Mouse (Mus musculus) common myeloid progenitor, adult 5-6 weeks (primary cell): ENCODE data around the gene Kcnq5. TPM values are rescaled to one million over a fixed set of nuclear protein-coding genes. Genes with fewer than 3 reads are reported as not detected.
"Not testable (repeated sequence)": the region's sequence is repeated elsewhere in the genome, so short reads cannot be mapped to it uniquely, and the experiment has no call there.

ENCODE experiments used
- ATAC-seq: replicated peaks from 2 replicates; pipeline ENCODE4 v1.8.0; 2016; ENCODE audit warnings: low read depth, mild to moderate bottlenecking, moderate TSS enrichment, inconsistent platforms; ENCODE audit not compliant: poor library complexity, severe bottlenecking
- total RNA-seq: library from RNA; stranded (forward); fragments of 200-1000, 187-1606 nt; gene quantifications from 2 replicates; pipeline ENCODE4 v1.2.3, GENCODE M21; 2017

Gene Kcnq5
- total RNA-seq, 1 experiment from 2014 or later = 5.8 TPM

DNA sequence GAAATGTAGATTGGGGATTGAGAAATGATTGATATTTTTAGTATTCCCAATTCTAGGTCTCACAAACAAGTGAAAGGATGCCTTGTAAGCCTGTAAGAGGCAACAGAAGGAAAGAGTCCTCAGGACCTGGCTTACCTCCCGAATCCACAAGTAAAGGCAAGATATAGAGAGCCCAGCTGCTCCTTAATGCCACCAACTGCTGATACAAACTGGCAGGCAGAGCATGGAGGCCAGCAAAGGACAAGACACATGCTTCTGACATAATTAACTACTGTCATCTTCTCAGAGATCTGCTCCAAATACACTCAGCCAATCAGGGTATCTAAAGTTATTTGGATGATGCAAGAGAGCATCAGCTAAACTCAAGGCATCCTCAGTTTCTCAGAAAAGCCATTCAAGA, 93.3 kb downstream of the Kcnq5 start:
- ATAC-seq = no peak

GRCm38 (mm10) chr1:21856399-21856798, 105.3 kb downstream of the Kcnq5 start:
- peak; percentile 58; the same call in 1 of the 2 replicates for ATAC-seq

DNA sequence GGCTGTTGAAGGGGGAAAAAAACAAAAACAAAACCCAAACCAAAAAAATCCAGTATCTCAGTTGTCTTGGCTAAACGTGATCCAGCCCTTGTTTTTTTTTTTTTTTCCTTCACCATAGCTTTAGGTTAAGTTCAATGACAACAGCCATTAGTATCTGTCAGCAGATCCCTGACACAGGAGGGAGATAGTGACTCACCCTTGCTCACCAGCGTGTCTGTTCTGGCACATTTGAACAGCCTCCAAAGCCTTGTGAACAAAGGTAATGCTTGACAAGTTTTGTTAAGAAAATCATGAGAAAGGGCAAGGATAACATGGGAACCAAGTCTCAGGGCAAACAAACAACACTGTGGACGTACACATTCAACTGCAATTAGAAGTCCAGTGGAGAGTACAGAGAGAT, 123.2 kb downstream of the Kcnq5 start:
- no peak for ATAC-seq

- ATAC-seq = no peak
Measured at GRCm38 (mm10) chr1:21837387-21837786, 124.4 kb downstream of the Kcnq5 start.

GRCm38 (mm10) chr1:21836337-21836736, 125.4 kb downstream of the Kcnq5 start:
- peak; percentile 83 for ATAC-seq

DNA sequence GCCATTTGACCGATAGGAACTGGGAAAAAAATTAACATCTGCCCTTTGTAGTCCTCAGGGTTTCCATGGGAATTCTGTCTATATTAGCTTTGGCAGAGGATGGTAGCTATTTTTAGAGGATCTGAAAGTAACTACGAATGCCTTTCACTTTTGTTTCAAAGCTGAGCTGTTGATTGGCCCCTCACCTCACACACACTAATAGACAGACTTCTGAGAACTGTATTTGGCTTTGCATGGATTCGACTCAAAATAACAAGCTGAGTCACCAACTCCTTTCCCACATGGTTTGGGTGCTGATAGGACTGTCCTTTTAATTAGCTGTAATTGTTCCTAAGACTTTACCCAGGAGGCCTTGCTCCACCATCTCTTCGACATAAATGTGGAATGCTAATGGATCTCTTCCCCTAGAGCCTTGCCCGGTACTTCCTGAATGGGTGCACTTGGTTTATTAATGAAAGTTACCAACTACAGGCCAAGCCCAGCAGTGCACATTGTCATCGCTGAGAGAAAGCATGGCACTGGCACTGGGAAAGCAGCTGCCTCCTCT, 131.8 kb downstream of the Kcnq5 start:
- ATAC-seq = peak; percentile 94

DNA sequence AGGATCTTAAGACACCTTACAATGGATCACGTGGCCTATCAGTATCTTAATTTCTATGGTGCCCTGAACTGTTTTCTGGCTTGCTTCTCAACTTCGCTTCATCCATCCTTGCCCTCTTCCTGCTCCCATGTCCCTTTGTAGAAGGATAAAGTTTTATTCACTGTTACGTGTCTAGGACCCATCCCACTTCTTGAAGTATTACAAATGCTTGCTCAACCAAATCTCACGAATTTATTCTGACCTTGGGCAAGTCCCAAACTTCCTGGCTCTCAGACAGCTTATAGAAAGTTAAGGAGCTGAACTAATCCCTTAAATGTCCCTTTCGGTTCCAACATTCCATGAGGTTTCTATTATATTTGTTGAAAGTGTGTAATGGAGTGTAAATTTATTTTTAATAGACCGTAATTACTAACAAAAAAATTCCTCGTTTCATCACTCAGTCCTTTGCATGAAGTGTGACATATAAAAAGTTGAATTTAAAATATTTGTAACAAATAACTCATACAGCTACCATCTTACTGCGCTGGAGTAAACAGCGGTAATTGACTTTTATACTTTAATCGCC, 141.6 kb downstream of the Kcnq5 start:
- ATAC-seq = no peak

DNA sequence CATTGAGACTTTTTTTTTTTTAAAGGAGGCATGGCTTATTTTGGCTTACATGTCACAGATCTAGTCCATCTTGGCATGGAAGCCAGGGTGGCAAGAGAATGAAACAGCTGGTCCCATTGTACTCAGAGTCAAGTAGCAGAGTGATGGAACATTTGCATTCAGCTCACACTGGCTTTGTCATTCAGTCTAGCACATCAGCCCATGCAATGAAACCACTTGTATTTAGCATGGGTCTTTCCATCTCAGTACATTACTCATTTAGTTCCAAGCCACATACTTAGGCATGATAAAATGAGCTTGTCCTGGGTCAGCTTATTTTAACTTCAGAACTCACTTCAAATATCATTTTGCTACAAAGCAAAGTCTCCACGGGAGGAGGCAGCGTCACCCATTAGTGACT, 156.7 kb downstream of the Kcnq5 start:
- ATAC-seq = no peak

DNA sequence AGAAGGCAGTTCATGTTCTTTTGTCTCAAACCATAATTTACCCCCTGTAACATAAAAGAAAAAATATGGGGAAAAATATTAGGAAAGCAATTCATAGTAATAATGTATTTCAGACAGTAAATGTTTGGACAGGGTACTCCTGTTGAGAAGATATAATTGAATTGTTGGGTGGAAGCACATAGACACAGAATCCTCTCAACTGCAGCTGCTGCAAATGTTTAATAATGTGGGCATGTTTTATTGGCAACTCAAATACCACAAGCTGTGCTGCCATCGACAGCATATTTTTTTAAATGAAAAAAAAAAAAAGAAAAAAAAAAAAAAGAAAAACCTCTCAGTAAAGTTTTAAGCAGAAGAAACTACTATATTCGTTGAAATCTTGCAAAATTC, 157.3 kb downstream of the Kcnq5 start:
- ATAC-seq = no peak

GRCm38 (mm10) chr1:21803751-21804476, 157.8 kb downstream of the Kcnq5 start:
- no peak for ATAC-seq

GRCm38 (mm10) chr1:21780746-21781145, 181.0 kb downstream of the Kcnq5 start:
- no peak for ATAC-seq

DNA sequence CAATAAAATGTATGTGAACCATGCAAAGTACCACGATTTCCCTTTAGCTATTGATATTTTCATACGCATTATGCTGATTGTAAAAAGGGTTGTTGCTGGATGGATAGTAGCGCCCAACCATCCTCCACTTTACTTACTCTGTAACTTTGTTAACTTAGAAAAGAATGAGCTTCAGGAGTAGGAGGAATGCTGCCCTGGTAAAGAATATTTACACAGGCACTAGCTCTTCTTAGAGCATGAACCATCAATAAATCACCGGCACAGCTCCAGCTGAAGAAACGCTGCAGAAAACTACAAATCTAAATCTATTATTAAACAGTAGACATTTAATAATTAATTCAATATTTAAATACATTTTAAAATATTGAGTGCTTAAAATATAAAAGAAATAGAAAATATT, 184.2 kb downstream of the Kcnq5 start:
- ATAC-seq = no peak

DNA sequence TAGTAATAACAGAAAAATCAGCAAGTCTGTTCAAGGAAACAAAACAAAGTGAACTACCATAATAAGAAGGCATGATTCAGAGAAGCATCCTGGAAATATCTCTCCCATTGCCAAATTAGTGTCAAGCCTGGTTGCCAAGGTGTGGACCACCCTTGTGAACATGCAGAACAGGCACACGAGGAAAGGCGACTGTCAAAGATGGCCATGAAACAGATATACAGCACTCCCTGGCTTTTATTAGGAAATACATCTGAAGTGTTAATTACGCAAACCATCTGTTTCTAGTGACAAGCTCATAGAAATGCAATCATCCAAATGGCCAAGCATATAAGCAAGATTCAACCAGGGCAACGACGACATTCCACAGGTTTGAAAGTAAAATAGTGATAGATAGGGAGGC, 187.8 kb downstream of the Kcnq5 start:
- ATAC-seq = no peak

DNA sequence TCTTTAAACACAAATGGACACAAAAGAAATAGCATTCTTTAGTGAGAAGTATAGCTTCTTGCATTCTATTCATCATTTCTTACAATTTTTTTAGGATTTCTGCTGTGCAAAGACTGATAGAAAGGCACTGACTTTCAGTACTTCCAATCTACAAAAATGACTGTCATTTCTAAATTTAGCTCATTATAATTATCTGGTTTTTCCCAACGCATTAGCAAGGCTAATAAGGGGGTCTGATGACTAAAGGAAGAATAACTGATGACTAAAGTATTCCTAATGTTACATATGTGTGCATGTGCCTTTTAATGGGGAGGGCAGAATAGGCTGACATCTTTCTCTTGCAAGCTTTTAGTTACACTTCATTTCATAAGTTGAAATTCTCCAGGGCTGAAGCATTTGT, 191.2 kb downstream of the Kcnq5 start:
- no peak for ATAC-seq

GRCm38 (mm10) chr1:21749297-21749696, 212.4 kb downstream of the Kcnq5 start:
- ATAC-seq = no peak

GRCm38 (mm10) chr1:21729131-21729530, 232.6 kb downstream of the Kcnq5 start:
- ATAC-seq = no peak

GRCm38 (mm10) chr1:21723231-21723630, 238.5 kb downstream of the Kcnq5 start:
- not testable (repeated sequence) for ATAC-seq

DNA sequence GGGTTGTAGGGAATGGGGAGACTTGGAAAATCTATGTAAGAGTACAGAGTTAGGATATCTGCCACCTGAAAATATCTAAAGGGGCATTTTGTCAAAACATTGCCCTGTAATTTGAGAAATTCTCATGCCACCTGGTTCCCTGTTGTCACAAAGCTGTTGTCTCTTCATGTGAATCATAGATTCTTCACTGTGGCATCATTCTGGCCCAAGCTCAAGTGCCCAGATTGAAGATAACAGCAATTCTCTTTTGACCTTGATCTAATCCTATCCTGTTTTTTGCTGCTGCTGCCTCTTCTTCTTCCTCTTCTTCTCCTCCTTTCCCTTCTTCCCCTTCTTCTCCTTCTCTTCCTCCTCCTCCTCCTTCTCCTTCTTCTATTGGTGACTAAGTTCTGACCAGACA, 240.5 kb downstream of the Kcnq5 start:
- no peak for ATAC-seq

DNA sequence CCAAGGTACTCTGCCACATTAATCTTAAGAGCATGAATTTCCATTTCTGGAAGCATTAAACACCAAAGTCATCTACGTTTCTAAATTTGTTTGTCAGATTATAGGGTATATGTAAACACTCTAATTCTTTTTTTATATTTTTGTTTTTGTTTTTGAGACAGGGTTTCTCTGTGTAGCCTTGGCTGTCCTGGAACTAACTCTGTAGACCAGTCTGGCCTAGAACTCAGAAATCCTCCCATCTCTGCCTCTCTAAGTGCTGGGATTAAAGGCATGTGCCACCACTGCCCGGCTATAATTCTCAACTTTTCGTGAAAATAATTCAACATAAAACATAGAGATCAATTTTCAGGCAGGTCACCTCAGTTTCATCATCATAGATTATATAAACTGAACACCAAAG, 246.9 kb downstream of the Kcnq5 start:
- ATAC-seq = no peak

GRCm38 (mm10) chr1:21712711-21713110, 249.0 kb downstream of the Kcnq5 start:
- ATAC-seq = no peak

DNA sequence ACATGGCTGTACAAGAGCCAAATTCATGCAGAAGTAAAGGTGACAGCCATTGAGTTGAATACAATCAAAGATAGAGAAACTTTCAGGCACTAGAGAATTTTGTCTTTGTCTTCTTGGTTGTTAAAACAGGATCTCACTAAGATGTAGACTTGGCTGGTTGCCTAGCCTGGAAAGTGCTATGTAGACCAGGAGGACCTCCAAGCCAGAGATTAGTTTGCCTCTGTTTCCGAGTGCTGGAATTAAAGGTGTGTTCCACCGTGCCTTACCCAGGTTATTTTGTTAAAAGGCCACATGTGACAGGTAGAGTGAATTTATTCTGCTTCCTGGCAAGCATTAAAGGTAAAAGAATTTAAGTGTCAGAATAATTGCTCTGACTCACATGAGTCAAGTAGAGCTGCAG, 271.3 kb downstream of the Kcnq5 start:
- ATAC-seq = no peak

DNA sequence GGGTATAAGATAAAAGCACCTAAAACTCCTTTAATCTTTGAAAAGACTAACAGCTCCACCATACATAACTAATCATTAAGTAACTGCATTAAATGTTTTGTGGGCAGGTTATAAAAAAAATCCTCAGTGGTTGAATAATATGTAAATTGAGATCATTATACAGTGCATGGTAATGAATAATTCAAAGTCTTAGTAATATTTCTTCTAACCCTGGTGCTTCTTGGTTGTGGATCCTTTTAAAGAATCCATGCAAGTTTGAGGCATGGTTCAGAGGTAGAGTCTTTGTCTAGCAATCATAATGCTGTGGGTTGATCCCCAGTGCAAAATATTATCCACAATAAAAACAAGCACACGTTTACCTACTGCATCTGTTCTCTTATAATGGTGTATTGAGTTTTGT, 272.8 kb downstream of the Kcnq5 start:
- ATAC-seq = no peak
